Mouse (Mus musculus): ENCODE measurements around the gene C1ql1.
"Not testable (repeated sequence)": the region's sequence is repeated elsewhere in the genome, so short reads cannot be mapped to it uniquely, and the experiment has no call there.

Gene C1ql1

DNA sequence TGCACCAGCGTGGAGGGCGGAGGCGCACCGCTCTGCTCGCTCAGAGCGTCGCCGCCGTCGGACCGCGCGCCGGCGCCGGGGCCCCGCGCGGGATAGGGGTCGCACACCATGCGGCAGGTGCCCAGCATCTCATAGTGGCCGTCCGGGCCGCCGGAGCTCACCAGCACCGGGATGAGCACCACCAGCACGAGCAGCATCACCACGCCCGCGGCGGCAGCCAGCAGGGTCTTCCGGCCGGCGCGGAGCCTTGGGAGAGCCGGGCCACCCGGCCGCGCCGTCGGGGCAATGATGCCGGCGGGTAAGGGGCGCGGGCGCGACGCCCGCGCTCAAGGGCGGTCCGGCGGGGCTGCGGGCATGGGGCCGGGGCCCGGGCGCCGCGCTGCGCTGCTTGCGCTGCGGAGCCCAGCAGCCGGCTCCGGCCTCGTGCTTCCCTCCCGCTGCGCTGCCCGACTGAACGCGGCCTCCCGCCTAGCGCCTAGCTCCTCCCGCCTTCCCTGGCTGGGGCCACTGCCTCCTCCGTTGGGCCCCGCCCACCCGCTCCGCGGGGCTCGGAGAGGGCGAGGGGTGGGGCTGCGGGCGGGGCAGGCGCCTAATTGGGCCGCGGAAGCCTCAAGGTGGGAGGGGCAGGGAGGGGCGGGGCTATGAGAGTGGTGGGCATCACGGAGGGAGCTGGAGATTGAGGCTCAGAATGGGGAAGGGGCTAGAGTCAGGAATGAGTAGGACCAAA is at the start of gene C1ql1:
C1ql1 (minus strand) TSS at position 424 of the 727 bp plus-strand sequence.
- DNase-seq (ENCODE audit: low spot score), result peak; percentile 48

DNA sequence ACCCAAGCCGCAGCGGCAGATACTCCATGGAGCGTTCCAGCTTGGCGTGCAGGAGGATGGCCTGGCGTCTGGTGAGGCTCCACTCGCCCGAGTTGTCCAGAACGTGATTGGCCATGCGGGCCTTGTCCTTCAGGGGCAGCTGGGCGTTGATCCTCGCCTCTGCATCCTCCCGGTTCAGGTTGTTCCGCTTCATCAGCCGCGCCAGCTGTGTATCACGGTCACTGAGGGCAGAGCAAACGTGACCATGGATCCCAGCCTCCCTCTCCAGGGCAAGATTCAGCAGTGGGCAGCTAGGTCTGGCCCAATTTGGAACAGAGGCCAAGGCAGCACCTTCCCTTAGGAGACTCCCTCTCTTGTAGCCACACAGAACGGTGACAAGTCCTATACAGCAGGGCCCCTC is 48.5 kb upstream of the C1ql1 start:
- no peak for DNase-seq (ENCODE audit: low spot score)

DNA sequence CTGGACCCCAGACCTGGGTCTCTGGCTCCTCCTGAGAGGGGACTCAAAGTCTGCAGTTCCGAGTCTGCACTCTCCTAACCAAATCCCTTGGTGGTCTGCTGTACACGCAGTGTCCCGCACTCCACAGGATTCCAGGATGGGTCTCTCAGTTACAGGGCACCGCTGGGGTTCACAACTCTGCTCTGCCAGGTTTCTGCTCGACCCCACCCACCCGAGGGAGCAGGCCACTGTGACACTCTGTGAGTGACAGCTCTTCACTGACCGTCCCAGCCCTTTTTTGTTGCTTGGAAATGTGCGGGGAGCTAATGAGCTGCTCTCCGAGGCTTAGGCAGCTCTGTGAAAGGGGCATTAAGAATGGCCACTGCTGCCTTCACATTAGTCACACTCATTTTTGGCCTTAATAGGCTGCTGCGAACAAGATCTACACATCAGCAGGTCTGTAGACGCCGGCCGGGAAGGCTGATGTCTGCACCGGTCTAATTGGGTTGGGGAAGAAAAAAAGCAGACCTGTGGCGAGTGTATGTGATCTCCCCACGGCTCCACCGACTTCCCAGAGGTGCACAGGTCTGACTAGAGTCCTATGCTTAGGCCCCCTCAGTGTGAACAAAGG is 47.0 kb upstream of the C1ql1 start:
- no peak for DNase-seq (ENCODE audit: low spot score)

DNA sequence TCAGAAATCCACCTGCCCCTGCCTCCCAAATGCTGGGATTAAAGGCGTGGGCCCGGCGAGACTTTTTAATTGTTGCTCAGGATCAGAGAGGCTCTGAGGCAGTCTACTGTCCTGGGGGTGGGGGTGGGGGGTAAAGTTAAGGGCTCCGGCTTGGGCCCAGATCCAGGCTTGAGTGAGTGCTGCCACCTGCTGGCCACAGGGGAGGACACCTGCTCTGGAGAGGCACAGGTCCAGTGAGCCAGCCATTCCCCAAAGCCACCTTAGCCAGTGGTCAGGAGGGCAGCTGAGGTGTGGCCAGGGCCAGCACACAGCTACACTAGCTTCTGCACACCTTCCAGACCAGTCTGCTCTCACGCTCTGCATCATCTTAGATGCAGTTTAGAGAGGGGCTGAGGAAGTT is 46.5 kb upstream of the C1ql1 start:
- peak; percentile 71 for DNase-seq (ENCODE audit: low spot score)

DNA sequence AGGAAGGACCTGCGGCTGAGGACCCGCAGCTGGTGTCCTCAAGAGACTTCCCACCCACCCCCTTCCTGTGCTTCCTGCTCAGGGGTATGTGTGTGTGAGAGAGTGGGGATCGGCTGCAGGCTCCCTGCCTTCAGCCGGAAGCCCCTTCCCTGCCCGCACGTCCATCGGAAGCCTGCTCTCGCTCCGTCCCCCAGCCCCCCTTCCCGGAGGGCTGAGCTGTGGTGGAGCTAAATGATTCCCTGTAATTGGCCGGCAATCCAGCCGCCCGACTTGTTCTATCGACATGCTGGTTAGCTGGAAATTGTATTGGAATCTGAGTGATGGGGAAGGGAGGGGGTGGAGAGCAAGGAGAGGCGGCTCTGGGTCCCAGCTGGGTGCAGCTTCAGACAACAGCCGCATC is 45.2 kb upstream of the C1ql1 start:
- DNase-seq (ENCODE audit: low spot score), result no peak

DNA sequence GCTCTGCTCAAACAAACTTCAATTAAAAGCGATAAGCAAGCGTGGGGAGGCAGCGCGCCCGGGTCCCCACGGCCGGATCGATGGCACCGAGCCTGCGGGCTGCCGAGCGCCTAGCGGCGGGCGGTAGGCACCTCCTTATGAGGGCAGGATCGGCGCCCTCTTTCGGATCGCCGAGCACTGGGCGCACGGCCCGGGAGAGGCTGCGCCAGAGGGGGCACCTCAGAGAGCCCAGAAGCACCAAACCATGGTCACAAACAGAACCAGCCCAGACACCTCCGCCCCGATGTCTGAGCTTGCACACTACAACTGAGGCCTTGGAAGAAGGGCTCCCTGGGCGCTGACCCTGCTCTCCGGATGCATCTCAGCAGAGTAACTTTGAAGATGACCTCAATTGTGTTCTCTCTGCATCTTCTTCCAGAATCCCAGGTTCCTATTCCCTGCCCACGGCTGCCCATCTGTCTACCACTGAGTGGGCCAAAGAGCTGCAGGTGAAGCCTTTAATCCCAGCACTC is 43.7 kb upstream of the C1ql1 start:
- DNase-seq (ENCODE audit: low spot score), result peak; percentile 54

DNA sequence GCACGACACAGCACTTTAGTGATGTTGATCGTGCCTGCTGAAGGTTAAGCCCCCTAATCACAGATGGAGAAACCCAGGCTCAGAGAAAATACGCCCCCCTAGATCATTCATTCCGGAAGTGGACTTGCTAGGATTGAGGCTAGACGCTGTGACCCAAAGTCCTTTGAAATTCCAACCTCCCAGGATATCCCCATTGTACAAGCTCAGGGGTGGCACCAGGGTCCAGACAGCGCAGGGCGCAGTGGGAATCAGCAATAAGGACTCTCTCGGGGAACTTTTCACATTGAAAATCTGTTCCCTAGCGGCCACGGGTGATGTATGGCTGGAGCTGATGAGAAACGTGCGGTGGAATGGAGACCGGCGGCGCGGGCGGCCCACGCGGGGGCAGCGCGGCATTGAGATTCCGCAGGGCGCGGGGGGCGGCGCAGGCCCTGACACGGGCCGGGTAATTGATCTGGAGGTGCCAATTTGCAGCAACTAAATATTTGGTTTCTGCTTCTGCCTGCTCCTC is 43.2 kb upstream of the C1ql1 start:
- DNase-seq (ENCODE audit: low spot score), result no peak

DNA sequence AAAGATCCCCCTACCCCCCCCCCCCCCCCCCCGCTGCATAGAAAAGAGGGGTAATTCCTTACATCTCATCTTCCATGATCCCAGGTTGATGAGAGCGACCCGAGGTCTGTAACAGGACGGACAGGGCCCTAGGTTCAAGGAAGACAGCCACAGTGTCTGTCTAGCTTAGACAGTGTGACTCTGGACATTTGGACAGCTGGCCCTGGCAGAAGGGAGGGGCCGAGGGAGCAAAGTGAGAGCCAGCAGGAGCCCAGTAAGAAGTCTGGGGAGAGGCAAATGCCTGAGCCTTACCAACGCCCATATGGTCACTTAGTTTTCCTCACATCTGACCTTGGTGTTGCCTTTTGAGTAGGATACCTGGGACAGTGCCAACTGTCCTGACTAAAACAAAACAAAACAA is 38.7 kb upstream of the C1ql1 start:
- DNase-seq (ENCODE audit: low spot score), result no peak

DNA sequence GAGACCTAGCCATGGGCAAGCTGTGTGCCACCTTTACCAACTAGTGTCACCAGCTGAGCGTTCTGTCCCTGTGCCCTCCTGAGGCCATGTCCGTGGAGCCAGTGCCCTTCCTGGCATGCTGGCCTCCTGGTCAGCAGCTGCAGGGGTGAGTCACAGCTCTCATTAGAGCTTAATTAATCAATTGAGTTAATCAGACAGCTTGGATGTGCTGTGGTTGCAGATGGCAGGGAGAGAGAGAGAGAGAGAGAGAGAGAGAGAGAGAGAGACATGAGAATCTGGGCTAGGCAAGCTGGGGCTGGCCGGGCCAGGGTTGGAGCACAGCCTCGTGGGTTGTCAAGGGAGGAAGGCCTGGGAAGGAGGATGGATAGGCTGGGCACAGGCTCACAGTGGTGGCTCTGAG is 38.1 kb upstream of the C1ql1 start:
- DNase-seq (ENCODE audit: low spot score), result no peak

DNA sequence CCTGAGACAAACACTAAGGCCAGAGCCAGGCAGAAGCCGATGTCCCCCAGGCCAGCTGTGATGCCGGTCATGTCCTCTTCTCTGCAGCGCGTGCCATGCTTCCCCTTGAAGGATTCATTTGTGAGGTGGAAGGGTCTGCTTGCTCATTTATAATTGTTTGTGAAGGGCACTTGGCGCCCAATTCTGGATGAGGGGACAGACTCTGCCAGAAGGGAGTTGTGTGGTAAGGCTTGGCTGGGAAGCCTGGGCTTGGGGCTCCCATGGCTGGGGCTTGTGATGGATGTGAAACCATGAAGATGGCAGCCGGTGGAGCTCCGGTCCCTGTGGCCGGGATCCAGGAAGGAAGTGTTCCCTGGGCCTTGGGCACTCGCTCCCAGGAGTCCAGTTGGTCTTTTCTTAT is 37.6 kb upstream of the C1ql1 start:
- no peak for DNase-seq (ENCODE audit: low spot score)

DNA sequence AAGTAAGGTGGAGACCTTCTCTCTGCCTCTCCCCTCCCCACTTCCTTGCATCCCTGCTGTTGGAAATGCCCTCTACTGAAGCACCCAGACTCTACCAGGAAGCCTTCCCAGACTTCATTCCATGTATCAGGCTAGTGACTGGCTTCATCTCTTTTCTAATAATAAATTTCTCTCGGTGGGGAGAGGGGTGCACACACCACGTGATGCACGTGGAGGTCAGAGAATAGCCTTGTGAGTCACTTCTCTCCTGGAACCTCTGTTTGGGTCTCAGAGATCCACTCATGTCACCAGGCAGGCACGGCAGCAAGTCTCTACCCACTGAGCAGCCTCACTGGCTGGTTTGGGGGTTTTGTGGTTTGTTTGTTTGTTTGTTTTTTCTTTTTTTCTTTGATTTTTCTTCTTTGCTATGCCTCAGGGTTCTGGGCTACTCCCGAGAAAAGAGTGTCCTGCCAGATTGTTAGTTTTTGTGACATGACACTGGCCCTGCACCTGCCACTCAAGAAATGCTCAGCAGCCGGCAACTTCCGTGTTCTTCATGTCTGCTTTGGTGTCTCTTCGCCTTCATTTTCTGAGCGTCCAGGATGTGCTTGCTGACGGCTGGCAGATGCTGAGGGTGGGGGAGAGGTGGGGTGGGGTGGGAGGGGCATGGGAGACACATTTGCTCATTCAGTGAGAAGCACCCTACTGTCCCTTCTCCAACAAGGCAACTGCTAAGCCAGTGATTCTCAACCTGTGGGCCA is 34.8 kb upstream of the C1ql1 start:
- no peak for DNase-seq (ENCODE audit: low spot score)

DNA sequence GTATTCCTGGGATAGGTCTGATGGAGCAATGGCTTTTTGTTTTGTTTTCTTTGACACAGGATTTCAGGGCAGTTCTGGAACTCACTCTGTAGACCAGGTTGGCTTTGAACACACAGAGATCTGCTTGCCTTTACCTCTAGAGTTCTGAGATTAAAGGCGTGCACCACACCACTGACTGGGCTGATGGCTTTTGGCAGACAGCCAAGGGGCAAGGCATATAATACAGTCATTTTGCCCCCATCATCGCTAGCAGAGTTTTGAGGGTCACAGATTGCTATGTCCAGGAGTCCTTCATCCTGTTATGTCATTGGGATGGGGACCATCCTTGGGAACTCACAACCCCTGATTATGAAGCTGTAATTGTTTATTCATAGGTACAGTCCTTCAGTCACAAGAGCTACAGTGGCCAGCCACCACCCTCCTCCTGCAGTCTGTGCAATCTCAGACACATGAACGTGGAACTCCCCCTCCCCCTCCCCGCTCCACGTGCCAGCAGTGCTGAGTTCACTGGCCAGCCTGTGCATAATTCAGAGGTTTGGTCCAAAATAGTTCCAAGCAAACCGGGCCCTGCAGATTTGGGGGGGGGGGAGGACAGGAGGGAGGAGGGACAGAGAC is 31.7 kb upstream of the C1ql1 start:
- no peak for DNase-seq (ENCODE audit: low spot score)

DNA sequence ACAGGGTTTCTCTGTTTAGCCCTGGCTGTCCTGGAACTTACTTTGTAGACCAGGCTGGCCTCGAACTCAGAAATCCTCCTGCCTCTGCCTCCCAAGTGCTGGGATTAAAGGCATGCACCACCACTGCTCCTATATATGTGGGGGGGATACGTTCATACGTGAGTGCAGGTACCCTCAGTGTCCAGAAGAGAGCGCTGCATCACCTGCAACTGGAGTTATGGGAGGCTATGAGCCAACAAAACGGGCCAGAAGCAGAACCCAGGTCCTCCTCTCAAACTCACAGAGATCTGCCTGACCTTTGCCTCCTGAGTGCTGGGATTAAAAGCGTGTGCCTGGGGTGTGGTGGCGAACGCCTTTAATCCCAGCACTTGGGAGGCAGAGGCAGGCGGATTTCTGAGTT is 29.5 kb upstream of the C1ql1 start:
- DNase-seq (ENCODE audit: low spot score), result not testable (repeated sequence)

DNA sequence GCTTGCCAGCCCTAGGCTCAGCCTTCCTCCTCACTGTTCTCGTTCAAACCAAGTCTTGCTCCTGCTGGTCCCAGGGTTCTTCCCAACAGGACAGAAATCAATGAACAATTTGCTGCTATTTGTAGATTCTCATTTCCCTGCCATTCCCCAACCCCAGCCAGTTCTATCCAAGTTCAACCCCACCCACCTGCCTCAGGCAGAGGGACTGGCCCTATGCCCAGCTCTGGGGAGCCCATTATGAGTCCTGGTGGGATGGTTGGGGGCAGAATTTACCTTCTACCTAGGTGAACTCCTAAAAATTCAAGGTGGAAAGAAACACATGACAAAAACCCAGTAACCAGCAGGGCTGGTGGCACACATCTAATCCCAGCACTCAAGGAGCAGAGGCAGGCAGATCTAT is 25.8 kb upstream of the C1ql1 start:
- DNase-seq (ENCODE audit: low spot score), result no peak

DNA sequence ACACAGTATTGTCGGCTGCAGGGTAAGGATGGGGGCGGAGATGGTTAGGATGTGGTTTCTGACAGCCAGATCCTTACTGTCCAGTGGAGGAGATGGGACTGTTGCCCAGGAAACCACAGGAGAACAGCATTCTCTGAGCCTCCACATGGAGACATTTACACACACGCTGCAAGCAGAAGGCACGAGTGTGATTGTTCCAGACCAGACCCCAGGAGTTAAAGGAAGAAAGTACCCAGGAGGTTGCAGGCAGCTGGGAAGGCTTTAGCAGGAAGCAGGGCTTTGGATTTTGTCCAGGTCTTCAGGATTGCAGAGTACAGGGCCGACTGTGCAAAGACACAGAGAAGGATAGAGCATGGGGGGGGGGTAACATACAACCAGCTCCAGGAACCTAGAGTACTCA is 25.1 kb upstream of the C1ql1 start:
- no peak for DNase-seq (ENCODE audit: low spot score)

DNA sequence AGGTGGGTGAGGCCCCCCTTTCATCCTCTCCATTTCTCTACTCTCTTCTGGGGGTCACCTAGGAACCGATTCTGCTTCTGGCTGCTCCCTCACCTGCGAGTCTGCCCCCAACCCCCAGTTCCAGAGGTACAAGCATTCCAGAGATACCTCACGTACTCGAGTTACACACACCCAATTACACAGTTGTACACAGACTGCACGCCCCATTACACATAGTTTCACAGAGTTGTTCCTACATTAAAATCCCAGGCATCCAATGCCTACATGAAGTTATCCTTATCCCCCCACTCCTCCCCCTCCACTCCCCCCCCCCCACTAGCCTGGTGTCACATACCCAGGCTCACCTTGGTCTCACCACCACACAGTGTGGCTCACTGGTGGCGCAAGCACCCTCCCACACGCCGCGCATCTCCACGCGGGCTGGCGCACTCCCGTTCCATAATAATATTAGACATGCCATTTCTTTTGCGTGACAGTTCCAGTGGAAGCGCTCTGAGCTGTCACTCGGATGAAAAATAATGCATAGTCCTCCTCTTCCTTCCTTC is 18.1 kb upstream of the C1ql1 start:
- DNase-seq (ENCODE audit: low spot score), result no peak

DNA sequence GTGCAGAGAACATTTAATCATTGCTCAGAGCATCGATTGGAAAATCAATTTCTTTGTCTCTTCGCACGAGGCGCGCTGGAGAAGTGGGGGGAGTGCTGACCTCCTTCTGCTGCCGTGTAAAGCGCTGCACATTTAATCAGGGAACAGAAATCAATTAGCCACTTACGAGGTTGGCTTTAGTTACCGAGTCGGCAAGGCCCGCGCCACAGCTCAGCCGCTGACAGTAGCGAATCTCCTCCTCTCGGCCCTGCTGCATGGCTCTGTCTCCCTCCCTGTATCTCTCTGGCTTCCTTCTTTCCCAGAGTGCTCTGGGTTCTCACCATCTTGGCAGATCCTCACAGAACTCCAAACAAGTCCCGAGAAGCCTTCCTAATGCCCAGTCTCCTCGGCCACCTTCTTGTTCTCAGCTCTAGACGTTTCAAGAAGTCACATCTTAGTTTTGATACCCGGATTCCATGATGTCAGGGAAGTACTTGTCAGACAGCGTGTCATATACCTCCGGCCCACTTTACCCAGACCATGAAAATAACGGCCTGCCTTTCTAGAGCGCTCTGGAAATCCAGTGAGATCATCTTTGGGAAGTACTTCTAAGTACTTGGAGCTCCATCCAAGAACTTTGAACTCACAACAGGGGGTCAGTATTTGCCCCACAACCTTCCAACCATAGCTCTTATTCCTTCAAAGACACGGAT is 17.5 kb upstream of the C1ql1 start:
- DNase-seq (ENCODE audit: low spot score), result no peak

DNA sequence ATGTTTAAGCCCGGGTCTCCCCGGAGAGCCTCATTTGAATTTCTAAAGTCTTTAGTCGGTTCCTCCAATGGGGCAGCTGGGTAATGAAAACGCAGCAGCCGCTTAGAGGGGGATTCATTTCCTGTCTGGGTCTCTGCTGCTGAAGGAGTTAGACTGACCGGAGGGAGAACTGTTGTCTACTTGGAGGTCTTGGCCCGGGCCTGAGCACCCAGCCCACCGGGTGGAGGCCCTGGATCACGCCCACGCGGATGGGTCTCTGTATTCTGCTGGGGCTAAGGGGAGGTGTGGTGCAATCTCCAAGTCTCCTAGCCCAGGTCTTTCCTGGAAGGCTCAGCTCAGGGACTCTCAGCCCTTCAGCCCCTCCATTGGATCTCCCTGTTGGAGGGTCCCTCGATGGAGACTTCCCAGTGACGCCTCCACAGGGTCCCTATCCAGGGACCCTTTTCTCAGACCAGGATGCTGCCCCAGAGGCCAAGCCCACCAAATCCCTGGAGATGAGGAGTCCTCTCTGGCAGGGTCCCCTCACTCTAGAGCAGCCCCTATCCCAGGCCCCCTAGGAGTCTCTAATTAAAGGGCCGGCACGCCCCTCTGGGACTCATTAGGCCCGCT is 16.9 kb upstream of the C1ql1 start:
- no peak for DNase-seq (ENCODE audit: low spot score)

DNA sequence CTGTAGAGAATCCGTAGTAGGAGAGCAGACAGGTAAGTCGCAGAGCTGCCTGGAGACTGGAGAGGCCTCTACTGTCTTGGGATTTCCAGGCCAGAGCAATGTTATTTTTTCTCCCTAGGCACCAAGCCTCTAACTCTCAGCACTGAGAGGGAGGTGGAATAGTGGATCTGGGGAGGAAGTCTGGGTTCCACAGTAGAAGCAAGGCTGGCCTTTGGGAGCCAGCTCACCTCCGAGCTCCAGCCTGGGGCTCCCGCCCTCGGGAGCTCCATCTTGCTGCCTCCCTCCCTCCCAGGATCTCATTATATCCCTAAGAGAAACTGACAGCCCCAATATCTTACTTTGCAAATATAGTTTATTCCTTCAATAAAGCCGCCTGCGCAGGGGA is 16.4 kb upstream of the C1ql1 start:
- no peak for DNase-seq (ENCODE audit: low spot score)

DNA sequence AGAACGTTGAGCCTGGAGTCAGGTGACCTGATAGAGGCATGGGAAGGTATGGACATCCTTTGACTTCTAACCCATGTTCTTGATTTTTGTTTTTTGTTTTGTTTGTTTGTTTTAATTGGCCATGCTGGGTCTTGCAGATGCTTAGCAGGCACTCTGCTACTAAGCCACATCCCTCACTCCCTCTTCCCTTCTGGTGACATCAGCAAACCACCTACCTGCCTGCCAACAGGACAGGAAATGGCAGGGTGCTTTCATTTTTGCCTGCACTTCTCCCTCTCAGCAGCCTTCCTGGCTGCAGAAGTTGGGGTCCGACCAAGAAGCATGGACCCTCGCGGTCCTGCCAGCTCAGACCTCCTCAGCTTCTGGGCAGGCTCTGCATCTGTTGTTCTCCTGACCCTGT is 14.6 kb upstream of the C1ql1 start:
- no peak for DNase-seq (ENCODE audit: low spot score)

DNA sequence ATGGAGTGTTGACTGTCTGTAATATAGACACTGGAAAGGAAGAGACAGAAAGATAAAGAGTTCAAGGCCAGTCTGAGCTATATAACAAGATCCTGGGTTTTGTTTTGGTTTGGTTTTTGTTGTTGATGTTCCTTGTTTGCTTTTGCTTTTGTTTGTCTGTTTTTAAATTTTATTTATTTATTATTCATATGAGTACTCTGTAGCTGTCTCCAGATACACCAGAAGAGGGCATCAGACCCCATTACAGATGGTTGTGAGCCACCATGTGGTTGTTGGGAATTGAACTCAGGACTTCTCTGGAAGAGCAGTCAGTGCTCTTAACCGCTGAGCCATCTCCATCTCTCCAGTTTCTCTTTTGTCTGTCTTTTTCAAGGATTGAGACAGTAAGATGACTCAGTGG is 12.4 kb upstream of the C1ql1 start:
- DNase-seq (ENCODE audit: low spot score), result no peak
